Mouse (Mus musculus) E14TG2a.4 (cell line): Measurements from ENCODE around the gene Gnmt.

Experiments used
- CTCF ChIP-seq: conservative IDR thresholded peaks from 2 replicates; pipeline ENCODE4 v1.5.1; 2014; ENCODE audit warnings: low read length
- POU5F1 ChIP-seq: IDR thresholded peaks from 2 replicates; pipeline ENCODE4 v1.6.1; 2014; ENCODE audit warnings: low read length, borderline replicate concordance

GRCm38 (mm10) chr17:46747234-46747633 is 18.3 kb upstream of the Gnmt start:
- no peak for TF ChIP-seq CTCF
- TF ChIP-seq POU5F1 = no peak
